8 mouse cellular contexts compared by ENCODE assay signal in the genomic region with DNA sequence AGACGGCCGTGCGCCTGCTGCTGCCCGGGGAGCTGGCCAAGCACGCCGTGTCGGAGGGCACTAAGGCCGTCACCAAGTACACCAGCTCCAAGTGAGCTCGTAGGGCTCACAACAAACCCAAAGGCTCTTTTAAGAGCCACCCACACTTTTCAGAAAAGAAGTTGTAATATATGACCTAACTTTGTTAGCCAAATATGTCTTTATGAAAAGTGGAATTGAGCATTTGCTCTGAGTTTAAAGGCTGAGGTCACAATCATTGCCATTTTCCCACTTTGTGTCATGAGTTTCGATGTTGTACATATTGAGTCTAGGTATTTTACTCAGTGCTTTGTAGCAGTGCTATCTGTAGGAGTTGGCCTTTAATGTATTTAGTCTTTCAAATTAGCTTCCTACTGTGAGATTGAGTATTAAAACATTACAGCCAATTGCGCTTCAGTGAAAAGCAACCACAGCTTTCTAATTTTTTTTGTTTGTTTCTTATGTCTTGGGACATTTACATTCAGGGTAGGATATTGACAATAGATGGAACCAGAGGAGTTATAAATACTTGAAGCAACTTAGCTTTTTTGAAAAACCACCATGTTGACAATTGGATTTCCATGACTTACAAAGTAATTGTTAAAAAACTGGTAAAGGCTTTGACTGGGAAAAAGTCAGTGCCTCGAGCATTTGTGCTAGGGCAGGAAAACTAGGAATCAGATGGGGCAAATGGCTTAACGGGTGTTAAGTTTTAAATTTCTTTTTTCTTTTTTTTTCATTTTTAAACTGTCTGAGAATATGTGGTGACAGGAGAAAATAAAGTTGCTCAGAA. TPM values are rescaled to one million over a fixed set of nuclear protein-coding genes. Genes with fewer than 3 reads are reported as not detected.
A peak's percentile ranks its signal among the peaks of the same experiment; 100 is the strongest.
DNase-seq lines count a peak whose midpoint lies in the region; ATAC-seq and TF ChIP-seq lines count a peak whose summit lies in the region.

No protein-coding gene starts in this region.

- H3K36me3 ChIP-seq in heart, adult 2 months (ENCODE audit: control insufficient read depth, insufficient read depth, low read length) = peaks cover 3% of the 10 kb centered on the region
- H3K36me3 ChIP-seq in G1E (replicated peaks) = no peaks in the 10 kb centered on the region
- H3K36me3 ChIP-seq in forebrain, embryonic 13.5 days (ENCODE audit: poor library complexity, severe bottlenecking) = no peaks in the 10 kb centered on the region
- H3K36me3 ChIP-seq in liver, embryonic 14.5 days (replicated peaks; ENCODE audit: control insufficient read depth, insufficient read depth, low read depth) = no peaks in the 10 kb centered on the region

- no peak overlapping the region for H3K4me3 ChIP-seq in heart, adult 2 months
- peak overlapping the region; percentile 46; the same call in 1 of the 2 replicates for H3K4me3 ChIP-seq in G1E (ENCODE audit: low read depth, low read length)
- H3K4me3 ChIP-seq in forebrain, embryonic 13.5 days = peak overlapping the region; percentile 38
- peak overlapping the region; percentile 52 to 61 for H3K4me3 ChIP-seq in liver, embryonic 14.5 days (ENCODE audit: insufficient read depth in 1 of 2, low read depth in 2 of 2, low read length in 2 of 2)

- TF ChIP-seq CTCF in heart, adult 2 months (IDR thresholded peaks at IDR 0.05) = no peak
- no peak for TF ChIP-seq CTCF in G1E (IDR thresholded peaks at IDR 0.05; ENCODE audit: low read depth, low read length)
- no peak for TF ChIP-seq CTCF in liver, embryonic 14.5 days (IDR thresholded peaks at IDR 0.05; ENCODE audit: low read depth)

- H3K27ac ChIP-seq in heart, adult 2 months = peak overlapping the region; percentile 12; the same call in 1 of the 2 replicates
- H3K27ac ChIP-seq in forebrain, embryonic 13.5 days = peak overlapping the region; percentile 96
- peak overlapping the region; percentile 100 for H3K27ac ChIP-seq in liver, embryonic 14.5 days

- no peak for ATAC-seq in G1E (ENCODE audit: extremely low read depth, insufficient number of reproducible peaks, low FRiP score, poor library complexity, severe bottlenecking)
- peak; percentile 4 for ATAC-seq in forebrain, embryonic 13.5 days
- ATAC-seq in liver, embryonic 14.5 days (ENCODE audit: insufficient read depth) = peak; percentile 22
- no peak for ATAC-seq in activated CD4-positive, CD25-positive, alpha-beta regulatory T cell, adult 4 months

- peaks cover 3% of the 10 kb centered on the region for H3K4me1 ChIP-seq in heart, adult 2 months (ENCODE audit: control insufficient read depth, insufficient read depth, low read length)
- H3K4me1 ChIP-seq in G1E (ENCODE audit: insufficient read depth, low read depth, low read length) = peaks cover 37% of the 10 kb centered on the region
- H3K4me1 ChIP-seq in forebrain, embryonic 13.5 days = peaks cover 24% of the 10 kb centered on the region
- H3K4me1 ChIP-seq in liver, embryonic 14.5 days (replicated peaks; ENCODE audit: control insufficient read depth in 2 of 2, insufficient read depth in 2 of 2, low read length in 1 of 2) = peaks cover 23 to 29% of the 10 kb centered on the region in 2 experiments

- H3K9me3 ChIP-seq in G1E (replicated peaks) = no peaks in the 10 kb centered on the region
- no peaks in the 10 kb centered on the region for H3K9me3 ChIP-seq in forebrain, embryonic 13.5 days (replicated peaks)
- no peaks in the 10 kb centered on the region for H3K9me3 ChIP-seq in liver, embryonic 14.5 days (ENCODE audit: control insufficient read depth, low read length)

- WGBS in heart, adult 2 months = 14% methylated on average over 13 of the region's 13 CpGs
- 3% methylated on average over 13 of the region's 13 CpGs for WGBS in forebrain, embryonic 13.5 days
- WGBS in liver, embryonic 14.5 days (ENCODE audit: insufficient replicate concordance) = 4% methylated on average over 10 of the region's 13 CpGs

- peak overlapping the region; percentile 67 for H3K4me2 ChIP-seq in forebrain, embryonic 13.5 days
- peak overlapping the region; percentile 89 for H3K4me2 ChIP-seq in liver, embryonic 14.5 days (ENCODE audit: low read depth)

- DNase-seq in heart, adult 2 months = no peak
- no peak for DNase-seq in heart, postnatal 10 days
- no peak for DNase-seq in G1E (ENCODE audit: low spot score)
- DNase-seq in liver, embryonic 14.5 days (ENCODE audit: low read depth in 3 of 3, low spot score in 3 of 3) = peak in 1 of 3 experiments; percentile 71
- no peak for DNase-seq in layer of hippocampus, postnatal 36 days
- no peak for DNase-seq in left cerebral cortex, postnatal 4 days

- H3K9ac ChIP-seq in heart, adult 2 months (ENCODE audit: low read depth, low read length) = peak overlapping the region; percentile 40; the same call in 1 of the 2 replicates
- peak overlapping the region; percentile 76 for H3K9ac ChIP-seq in forebrain, embryonic 13.5 days
- H3K9ac ChIP-seq in liver, embryonic 14.5 days (replicated peaks) = peak overlapping the region; percentile 98

- H3K27me3 ChIP-seq in heart, adult 2 months (ENCODE audit: control insufficient read depth, insufficient read depth, low read length) = no peaks in the 10 kb centered on the region
- H3K27me3 ChIP-seq in G1E (ENCODE audit: insufficient read depth, low read length) = no peaks in the 10 kb centered on the region
- no peaks in the 10 kb centered on the region for H3K27me3 ChIP-seq in forebrain, embryonic 13.5 days
- H3K27me3 ChIP-seq in liver, embryonic 14.5 days (ENCODE audit: control insufficient read depth, insufficient read depth, low read length) = no peaks in the 10 kb centered on the region

- intact Hi-C loops in heart, adult 2 months (cut with DNase I) = loop anchor here (5.0 kb wide), 2 partner anchors 125 to 1705 kb away; partner anchors contain the start of genes Hist1h1e, Hist1h2ag, Hist1h2be and Hist1h2bj
- intact Hi-C loops in heart, postnatal 10 days (cut with DNase I) = loop anchor here (5.0 to 10.0 kb wide), 3 partner anchors 212 to 1922 kb away; partner anchors contain the start of genes Hist1h2af, Hist1h2ag, Hist1h2bj and Hist1h3g
- intact Hi-C loops in left cerebral cortex, postnatal 4 days (cut with DNase I) = no loop called here

- TF ChIP-seq POLR2A in heart, adult 2 months (IDR thresholded peaks at IDR 0.05; ENCODE audit: insufficient read depth, low read depth, low read length) = no peak

- TF ChIP-seq EP300 in heart, adult 2 months (IDR thresholded peaks at IDR 0.05; ENCODE audit: insufficient read depth, low read depth, low read length) = no peak
- 0 out of 2 replicates have a peak, but pooled peaks have one; percentile 7 for TF ChIP-seq EP300 in liver, embryonic 14.5 days (IDR thresholded peaks at IDR 0.05; ENCODE audit: low read depth)

- no peaks in the 10 kb centered on the region for H3K79me2 ChIP-seq in heart, adult 2 months (replicated peaks; ENCODE audit: control insufficient read depth, insufficient read depth, low read length)

RNA-seq across cellular contexts. Expression of gene Hist1h2bb, which starts 0.8 kb away (rescaled TPM):
- total RNA-seq in heart, adult 2 months (2021) = 1 to 10 TPM; 3.2 to 4.9 TPM
- 0.47 and 0.76 TPM in 2 replicates for polyA plus RNA-seq in heart, adult 2 months (2012; rRNA removed)
- total RNA-seq in heart, postnatal 10 days (2021) = 100 to 1,000 TPM; 105 to 106 TPM
- total RNA-seq in G1E (2014; fragmentation: Nextera tagmentation) = 444 and 466 TPM in 2 replicates
- 1,704 and 1,978 TPM in 2 replicates for total RNA-seq in G1E (2017)
- 4.3 and 32.5 TPM in 2 replicates for polyA plus RNA-seq in G1E (2012)
- polyA plus RNA-seq in forebrain, embryonic 13.5 days (2015; fragmentation: Nextera tagmentation; extraction: Ambion mirVana) = 3.0 and 5.5 TPM in 2 replicates
- polyA plus RNA-seq in liver, embryonic 14.5 days (2012; rRNA removed) = 20.0 and 34.0 TPM in 2 replicates
- polyA plus RNA-seq in liver, embryonic 14.5 days (2014; fragmentation: Nextera tagmentation; extraction: Ambion mirVana) = 2.6 and 3.5 TPM in 2 replicates
- under 1 TPM in 1 of 2 experiments, not detected in 1; 0.73 TPM for polyA plus RNA-seq in activated CD4-positive, CD25-positive, alpha-beta regulatory T cell, adult 4 months (2017; shearing (Covaris generic))
- 10 to 100 TPM; 23.0 to 24.2 TPM for total RNA-seq in layer of hippocampus, postnatal 36 days (2021)
- total RNA-seq in left cerebral cortex, postnatal 4 days (2021) = 10 to 100 TPM; 62.4 to 81.1 TPM

RNA-seq across cellular contexts. Expression of gene Hist1h3c, which starts 1.9 kb away (rescaled TPM):
- total RNA-seq in heart, adult 2 months (2021) = 1 to 10 TPM in 1 of 2 experiments, not detected in 1; 2.5 TPM
- 0.64 TPM in 1 of 2 replicates, not detected in the other for polyA plus RNA-seq in heart, adult 2 months (2012; rRNA removed)
- total RNA-seq in heart, postnatal 10 days (2021) = 100 to 1,000 TPM in 1 of 2 experiments, 10 to 100 TPM in 1; 84.0 to 101 TPM
- total RNA-seq in G1E (2014; fragmentation: Nextera tagmentation) (759 and 936 TPM in 2 replicates), G1E (2017) (437 and 629 TPM in 2 replicates)
- polyA plus RNA-seq in G1E (2012) = 8.6 and 19.8 TPM in 2 replicates
- 8.8 and 10.8 TPM in 2 replicates for polyA plus RNA-seq in forebrain, embryonic 13.5 days (2015; fragmentation: Nextera tagmentation; extraction: Ambion mirVana)
- 48.5 and 88.2 TPM in 2 replicates for polyA plus RNA-seq in liver, embryonic 14.5 days (2012; rRNA removed)
- 3.6 and 5.7 TPM in 2 replicates for polyA plus RNA-seq in liver, embryonic 14.5 days (2014; fragmentation: Nextera tagmentation; extraction: Ambion mirVana)
- polyA plus RNA-seq in activated CD4-positive, CD25-positive, alpha-beta regulatory T cell, adult 4 months (2017; shearing (Covaris generic)) = 1 to 10 TPM in 1 of 2 experiments, not detected in 1; 2.4 TPM
- 1 to 10 TPM; 2.5 to 5.2 TPM for total RNA-seq in layer of hippocampus, postnatal 36 days (2021)
- total RNA-seq in left cerebral cortex, postnatal 4 days (2021) = 10 to 100 TPM; 39.8 to 41.0 TPM

RNA-seq across cellular contexts. Expression of gene Hist1h2ab, which starts 3.6 kb away (rescaled TPM):
- 1 to 10 TPM; 4.4 to 6.7 TPM for total RNA-seq in heart, adult 2 months (2021)
- 0.51 TPM in 1 of 2 replicates, not detected in the other for polyA plus RNA-seq in heart, adult 2 months (2012; rRNA removed)
- 100 to 1,000 TPM; 166 to 169 TPM for total RNA-seq in heart, postnatal 10 days (2021)
- total RNA-seq in G1E (2014; fragmentation: Nextera tagmentation) (535 and 541 TPM in 2 replicates), G1E (2017) (1,062 and 1,423 TPM in 2 replicates)
- polyA plus RNA-seq in G1E (2012) = 24.2 and 62.4 TPM in 2 replicates
- polyA plus RNA-seq in forebrain, embryonic 13.5 days (2015; fragmentation: Nextera tagmentation; extraction: Ambion mirVana) = 58.6 and 70.5 TPM in 2 replicates
- polyA plus RNA-seq in liver, embryonic 14.5 days (2012; rRNA removed) = 45.2 and 45.3 TPM in 2 replicates
- polyA plus RNA-seq in liver, embryonic 14.5 days (2014; fragmentation: Nextera tagmentation; extraction: Ambion mirVana) = 70.4 and 74.8 TPM in 2 replicates
- 1 to 10 TPM; 9.5 to 10.0 TPM for polyA plus RNA-seq in activated CD4-positive, CD25-positive, alpha-beta regulatory T cell, adult 4 months (2017; shearing (Covaris generic))
- 10 to 100 TPM; 29.8 to 37.0 TPM for total RNA-seq in layer of hippocampus, postnatal 36 days (2021)
- 100 to 1,000 TPM; 116 to 120 TPM for total RNA-seq in left cerebral cortex, postnatal 4 days (2021)

RNA-seq across cellular contexts. Expression of gene Hist1h3b, which starts 4.8 kb away (rescaled TPM):
- total RNA-seq in heart, adult 2 months (2021) = 1 to 10 TPM; 6.4 to 8.0 TPM
- polyA plus RNA-seq in heart, adult 2 months (2012; rRNA removed) = 1.7 TPM in 1 of 2 replicates, not detected in the other
- total RNA-seq in heart, postnatal 10 days (2021) = 100 to 1,000 TPM; 221 to 266 TPM
- total RNA-seq in G1E (2014; fragmentation: Nextera tagmentation) (745 and 817 TPM in 2 replicates), G1E (2017) (955 and 1,281 TPM in 2 replicates)
- polyA plus RNA-seq in G1E (2012) = 5.7 and 22.8 TPM in 2 replicates
- polyA plus RNA-seq in forebrain, embryonic 13.5 days (2015; fragmentation: Nextera tagmentation; extraction: Ambion mirVana) = 17.0 and 19.6 TPM in 2 replicates
- 40.0 and 45.7 TPM in 2 replicates for polyA plus RNA-seq in liver, embryonic 14.5 days (2012; rRNA removed)
- polyA plus RNA-seq in liver, embryonic 14.5 days (2014; fragmentation: Nextera tagmentation; extraction: Ambion mirVana) = 8.9 and 11.4 TPM in 2 replicates
- not detected for polyA plus RNA-seq in activated CD4-positive, CD25-positive, alpha-beta regulatory T cell, adult 4 months (2017; shearing (Covaris generic))
- 10 to 100 TPM; 15.0 to 21.4 TPM for total RNA-seq in layer of hippocampus, postnatal 36 days (2021)
- 100 to 1,000 TPM in 1 of 2 experiments, 10 to 100 TPM in 1; 95.4 to 102 TPM for total RNA-seq in left cerebral cortex, postnatal 4 days (2021)

RNA-seq across cellular contexts. Expression of gene Hist1h1c, which starts 8.7 kb away (rescaled TPM):
- 100 to 1,000 TPM; 147 to 185 TPM for total RNA-seq in heart, adult 2 months (2021)
- polyA plus RNA-seq in heart, adult 2 months (2012; rRNA removed) = 55.5 and 80.0 TPM in 2 replicates
- total RNA-seq in heart, postnatal 10 days (2021) = 100 to 1,000 TPM; 299 to 383 TPM
- total RNA-seq in G1E (2014; fragmentation: Nextera tagmentation) (471 and 514 TPM in 2 replicates), G1E (2017) (589 and 623 TPM in 2 replicates)
- polyA plus RNA-seq in G1E (2012) = 10.5 and 25.6 TPM in 2 replicates
- 17.8 and 20.5 TPM in 2 replicates for polyA plus RNA-seq in forebrain, embryonic 13.5 days (2015; fragmentation: Nextera tagmentation; extraction: Ambion mirVana)
- 37.4 and 46.8 TPM in 2 replicates for polyA plus RNA-seq in liver, embryonic 14.5 days (2012; rRNA removed)
- 72.5 and 86.6 TPM in 2 replicates for polyA plus RNA-seq in liver, embryonic 14.5 days (2014; fragmentation: Nextera tagmentation; extraction: Ambion mirVana)
- 10 to 100 TPM in 1 of 2 experiments, 1 to 10 TPM in 1; 5.3 to 15.2 TPM for polyA plus RNA-seq in activated CD4-positive, CD25-positive, alpha-beta regulatory T cell, adult 4 months (2017; shearing (Covaris generic))
- 10 to 100 TPM; 52.8 to 55.3 TPM for total RNA-seq in layer of hippocampus, postnatal 36 days (2021)
- 100 to 1,000 TPM; 154 to 166 TPM for total RNA-seq in left cerebral cortex, postnatal 4 days (2021)

Comparison
In these comparisons a context has a peak if more than half of its experiments do, and no peak if none do; other contexts are left out.
1. RNA of gene Hist1h3c, which starts 1.9 kb away (total RNA-seq): 437 to 936 TPM in G1E, 84.0 to 101 TPM in heart, postnatal 10 days and 39.8 to 41.0 TPM in left cerebral cortex, postnatal 4 days; 2.5 to 5.2 TPM in layer of hippocampus, postnatal 36 days and 2.5 TPM in heart, adult 2 months; every median in the first group is over 4 times any median in the second.
2. RNA of gene Hist1h2ab, which starts 3.6 kb away (total RNA-seq): 535 to 1,423 TPM in G1E, 166 to 169 TPM in heart, postnatal 10 days, 116 to 120 TPM in left cerebral cortex, postnatal 4 days and 29.8 to 37.0 TPM in layer of hippocampus, postnatal 36 days; 4.4 to 6.7 TPM in heart, adult 2 months; every median in the first group is over 4 times any median in the second.
3. H3K27ac ChIP-seq: peak in every context shown above with its lines; median percentile 100 in liver, embryonic 14.5 days; 96 in forebrain, embryonic 13.5 days; 12 in heart, adult 2 months.
4. H3K9ac ChIP-seq: peak in every context shown above with its lines; median percentile 98 in liver, embryonic 14.5 days; 76 in forebrain, embryonic 13.5 days; 40 in heart, adult 2 months.
5. ATAC-seq: peak in forebrain, embryonic 13.5 days (single experiment) and liver, embryonic 14.5 days (single experiment); none in G1E (single experiment) and activated CD4-positive, CD25-positive, alpha-beta regulatory T cell, adult 4 months (single experiment).
6. RNA of gene Hist1h2bb, which starts 0.8 kb away (total RNA-seq): 444 to 1,978 TPM in G1E; 105 to 106 TPM in heart, postnatal 10 days, 62.4 to 81.1 TPM in left cerebral cortex, postnatal 4 days, 23.0 to 24.2 TPM in layer of hippocampus, postnatal 36 days and 3.2 to 4.9 TPM in heart, adult 2 months; every median in the first group is over 4 times any median in the second.